Mouse (Mus musculus) midbrain, embryonic 15.5 days (tissue): Measurements from ENCODE around the gene Tnfrsf22. TPM values are rescaled to one million over a fixed set of nuclear protein-coding genes. Genes with fewer than 3 reads are reported as not detected.

Source experiments
- ATAC-seq: fragments of 200-750 bp; cut with Nextera tagmentation; replicated peaks from 2 replicates; pipeline ENCODE4 v1.8.0; 2017; ENCODE audit warnings: moderate TSS enrichment
- H3K27ac ChIP-seq: fragments of 300-500 bp; sonication (generic); 2 replicates; pipeline ENCODE4 v1.5.1; 2015; ENCODE audit warnings: mild to moderate bottlenecking, inconsistent platforms
- H3K27me3 ChIP-seq: fragments of 300-500 bp; sonication (generic); replicated peaks from 2 replicates; pipeline ENCODE4 v1.6.1; 2015; ENCODE audit warnings: inconsistent platforms
- H3K36me3 ChIP-seq: fragments of 300-500 bp; sonication (generic); replicated peaks from 2 replicates; pipeline ENCODE4 v1.6.1; 2015; ENCODE audit warnings: inconsistent platforms
- H3K4me1 ChIP-seq: fragments of 300-500 bp; sonication (generic); 2 replicates; pipeline ENCODE4 v1.6.1; 2015; ENCODE audit warnings: inconsistent platforms
- H3K4me2 ChIP-seq: fragments of 300-500 bp; sonication (generic); 2 replicates; pipeline ENCODE4 v1.6.1; 2015; ENCODE audit warnings: inconsistent platforms, mild to moderate bottlenecking, moderate library complexity
- H3K4me3 ChIP-seq: fragments of 300-500 bp; sonication (generic); 2 replicates; pipeline ENCODE4 v1.5.1; 2015; ENCODE audit warnings: mild to moderate bottlenecking, inconsistent platforms
- H3K9ac ChIP-seq: fragments of 300-500 bp; sonication (generic); 2 replicates; pipeline ENCODE4 v1.6.1; 2015; ENCODE audit warnings: mild to moderate bottlenecking, inconsistent platforms
- H3K9me3 ChIP-seq: fragments of 300-500 bp; sonication (generic); 2 replicates; pipeline ENCODE4 v1.6.1; 2016; ENCODE audit warnings: inconsistent platforms
- WGBS: fragments of 180-500 bp; shearing (Covaris S2); methylation state at CpG from one replicate; pipeline ENCODE4 v1.1.7; 2015; ENCODE audit warnings: mixed read lengths; 5-methylcytosine and 5-hydroxymethylcytosine counted together
- polyA plus RNA-seq: library from polyadenylated mRNA; unstranded; fragments of >200 nt; fragmentation: Nextera tagmentation; extraction: Ambion mirVana; gene quantifications from 2 replicates; pipeline ENCODE4 v1.2.1, GENCODE M21; 2015

The Tnfrsf22 gene
- polyA plus RNA-seq, 1 experiment from 2014 or later = 3.5 TPM

- no peaks in the 10 kb centered on the region for H3K27me3 ChIP-seq
- H3K4me2 ChIP-seq = no peak overlapping the region
- 63% methylated on average over 10 of the region's 10 CpGs for WGBS
- H3K27ac ChIP-seq = no peak overlapping the region
- H3K4me3 ChIP-seq = no peak overlapping the region
- no peaks in the 10 kb centered on the region for H3K36me3 ChIP-seq
- ATAC-seq = no peak
- no peak overlapping the region for H3K9ac ChIP-seq
- no peaks in the 10 kb centered on the region for H3K4me1 ChIP-seq
- no peaks in the 10 kb centered on the region for H3K9me3 ChIP-seq
These were observed 21.7 kb downstream of the Tnfrsf22 start for GRCm38 (mm10) chr7:143627555-143628286.

DNA sequence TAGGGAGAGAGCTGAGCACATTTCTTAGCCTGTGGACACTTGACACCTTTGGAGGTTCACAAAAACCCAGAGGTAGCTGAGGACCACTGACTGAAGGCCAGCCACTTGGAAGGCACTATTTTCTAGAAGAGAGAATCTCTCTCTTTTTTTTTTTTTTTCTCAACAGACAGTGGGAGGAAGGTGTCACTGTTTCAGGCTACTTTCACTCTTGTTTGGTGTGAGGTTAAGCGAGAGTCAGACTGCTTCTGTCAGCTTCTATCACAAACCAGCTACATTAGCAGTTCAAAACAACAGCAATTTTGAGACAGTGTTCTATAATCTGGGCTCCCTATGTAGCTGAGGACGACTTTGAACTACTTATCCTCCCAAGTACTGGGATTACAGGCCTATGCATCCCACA, 23.3 kb downstream of the Tnfrsf22 start:
- no peaks in the 10 kb centered on the region for H3K27me3 ChIP-seq
- no peak for ATAC-seq
- no peaks in the 10 kb centered on the region for H3K9me3 ChIP-seq
- no peak overlapping the region for H3K9ac ChIP-seq
- no peak overlapping the region for H3K4me3 ChIP-seq
- H3K4me1 ChIP-seq = no peaks in the 10 kb centered on the region
- no peak overlapping the region for H3K4me2 ChIP-seq
- no peaks in the 10 kb centered on the region for H3K36me3 ChIP-seq
- no peak overlapping the region for H3K27ac ChIP-seq
- 76% methylated on average over 2 of the region's 2 CpGs for WGBS

DNA sequence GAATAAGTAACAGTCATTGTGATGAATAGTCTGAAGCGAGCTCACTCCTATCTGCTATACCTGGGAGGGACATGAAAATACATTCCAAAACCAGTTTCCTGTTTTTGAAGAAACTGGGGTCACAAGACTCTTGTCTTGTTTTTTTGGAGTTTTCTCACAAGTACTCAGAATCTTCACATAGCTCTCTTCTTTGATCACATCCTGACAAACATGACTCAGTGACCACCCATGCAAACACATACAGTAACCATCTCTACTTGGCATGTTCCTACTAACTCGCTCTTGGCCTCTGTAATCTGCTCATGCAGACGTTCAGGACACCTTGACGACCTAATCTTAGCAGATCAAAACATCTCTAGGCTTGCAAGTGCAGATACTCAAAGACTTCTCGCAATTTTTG, 24.3 kb downstream of the Tnfrsf22 start:
- Histone ChIP-seq H3K9ac (no peak overlapping the region), H3K4me1 (no peaks in the 10 kb centered on the region), H3K36me3 (no peaks in the 10 kb centered on the region), H3K27me3 (no peaks in the 10 kb centered on the region), H3K4me2 (no peak overlapping the region), H3K4me3 (no peak overlapping the region), H3K27ac (no peak overlapping the region), H3K9me3 (no peaks in the 10 kb centered on the region)
- 68% methylated on average over 5 of the region's 5 CpGs for WGBS
- no peak for ATAC-seq

DNA sequence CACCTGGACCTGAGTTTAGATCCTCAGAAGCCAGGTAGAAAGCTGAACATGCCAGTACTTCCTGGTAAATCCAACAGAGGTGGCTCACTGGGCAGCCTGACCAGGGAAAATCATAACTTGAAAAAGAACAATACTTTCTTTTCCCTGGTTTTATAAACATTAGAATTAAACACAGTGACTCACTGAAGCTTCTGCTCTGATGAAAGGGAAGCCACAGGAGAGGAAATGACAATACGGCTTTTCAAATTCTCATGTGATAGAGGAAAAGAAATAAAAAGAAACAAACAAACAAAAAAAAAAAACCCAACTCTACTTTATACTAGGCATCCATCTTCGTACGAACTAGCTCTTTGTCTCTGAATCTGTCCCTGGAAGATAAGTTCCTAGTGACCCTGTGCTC, 24.9 kb downstream of the Tnfrsf22 start:
- Histone ChIP-seq H3K4me1 (no peaks in the 10 kb centered on the region), H3K4me2 (no peak overlapping the region), H3K36me3 (no peaks in the 10 kb centered on the region), H3K4me3 (no peak overlapping the region), H3K9ac (no peak overlapping the region), H3K27me3 (no peaks in the 10 kb centered on the region), H3K27ac (no peak overlapping the region), H3K9me3 (no peaks in the 10 kb centered on the region)
- WGBS = 83% methylated on average over 3 of the region's 3 CpGs
- ATAC-seq = no peak

- H3K36me3 ChIP-seq = no peaks in the 10 kb centered on the region
- H3K9me3 ChIP-seq = no peaks in the 10 kb centered on the region
- 78% methylated on average over 1 of the region's 1 CpGs for WGBS
- ATAC-seq = no peak
- H3K27ac ChIP-seq = no peak overlapping the region
- no peak overlapping the region for H3K4me3 ChIP-seq
- no peaks in the 10 kb centered on the region for H3K4me1 ChIP-seq
- no peak overlapping the region for H3K4me2 ChIP-seq
- H3K9ac ChIP-seq = no peak overlapping the region
- H3K27me3 ChIP-seq = no peaks in the 10 kb centered on the region
These were observed 28.5 kb downstream of the Tnfrsf22 start for GRCm38 (mm10) chr7:143620951-143621350.

GRCm38 (mm10) chr7:143614404-143615135, 34.9 kb downstream of the Tnfrsf22 start:
- Histone ChIP-seq H3K4me2 (no peak overlapping the region), H3K9ac (no peak overlapping the region), H3K4me1 (no peaks in the 10 kb centered on the region), H3K27ac (no peak overlapping the region), H3K36me3 (no peaks in the 10 kb centered on the region), H3K27me3 (no peaks in the 10 kb centered on the region), H3K4me3 (no peak overlapping the region), H3K9me3 (no peaks in the 10 kb centered on the region)
- ATAC-seq = no peak
- 68% methylated on average over 9 of the region's 9 CpGs for WGBS

DNA sequence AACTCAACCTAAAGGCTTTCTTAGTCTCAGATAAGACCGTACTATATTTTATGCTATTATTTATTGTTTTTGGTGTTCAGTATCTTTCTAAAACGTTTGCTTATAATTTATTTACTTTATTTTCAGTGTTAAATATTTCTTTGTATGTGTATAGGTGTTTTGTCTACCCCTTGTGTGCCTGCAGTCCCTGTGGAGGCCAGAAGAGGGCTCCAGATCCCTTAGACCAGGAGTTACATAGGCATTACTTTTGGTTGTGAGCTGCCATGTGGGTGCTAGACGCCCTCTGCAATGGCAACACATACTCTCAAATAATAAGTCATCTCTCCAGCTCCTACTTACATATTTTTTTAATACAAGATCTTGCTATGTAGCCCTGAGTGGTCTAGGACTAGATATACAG, 37.2 kb downstream of the Tnfrsf22 start:
- H3K36me3 ChIP-seq = no peaks in the 10 kb centered on the region
- ATAC-seq = no peak
- no peak overlapping the region for H3K4me3 ChIP-seq
- no peak overlapping the region for H3K9ac ChIP-seq
- H3K4me1 ChIP-seq = no peaks in the 10 kb centered on the region
- no peak overlapping the region for H3K27ac ChIP-seq
- no peaks in the 10 kb centered on the region for H3K9me3 ChIP-seq
- H3K27me3 ChIP-seq = no peaks in the 10 kb centered on the region
- no peak overlapping the region for H3K4me2 ChIP-seq
- 58% methylated on average over 3 of the region's 3 CpGs for WGBS

- no peak overlapping the region for H3K4me3 ChIP-seq
- no peaks in the 10 kb centered on the region for H3K27me3 ChIP-seq
- H3K4me1 ChIP-seq = peaks cover 5% of the 10 kb centered on the region; the same call in 1 of the 2 replicates
- ATAC-seq = no peak
- 90% methylated on average over 3 of the region's 3 CpGs for WGBS
- H3K27ac ChIP-seq = no peak overlapping the region
- H3K9ac ChIP-seq = no peak overlapping the region
- no peaks in the 10 kb centered on the region for H3K36me3 ChIP-seq
- no peaks in the 10 kb centered on the region for H3K9me3 ChIP-seq
- H3K4me2 ChIP-seq = no peak overlapping the region
These were observed 44.1 kb downstream of the Tnfrsf22 start for GRCm38 (mm10) chr7:143605321-143605720.

GRCm38 (mm10) chr7:143604889-143605288, 44.6 kb downstream of the Tnfrsf22 start:
- 85% methylated on average over 2 of the region's 2 CpGs for WGBS
- H3K4me3 ChIP-seq = no peak overlapping the region
- no peaks in the 10 kb centered on the region for H3K27me3 ChIP-seq
- H3K36me3 ChIP-seq = no peaks in the 10 kb centered on the region
- H3K27ac ChIP-seq = no peak overlapping the region
- peaks cover 6% of the 10 kb centered on the region; the same call in 1 of the 2 replicates for H3K4me1 ChIP-seq
- no peak for ATAC-seq
- no peak overlapping the region for H3K9ac ChIP-seq
- H3K9me3 ChIP-seq = no peaks in the 10 kb centered on the region
- H3K4me2 ChIP-seq = no peak overlapping the region

DNA sequence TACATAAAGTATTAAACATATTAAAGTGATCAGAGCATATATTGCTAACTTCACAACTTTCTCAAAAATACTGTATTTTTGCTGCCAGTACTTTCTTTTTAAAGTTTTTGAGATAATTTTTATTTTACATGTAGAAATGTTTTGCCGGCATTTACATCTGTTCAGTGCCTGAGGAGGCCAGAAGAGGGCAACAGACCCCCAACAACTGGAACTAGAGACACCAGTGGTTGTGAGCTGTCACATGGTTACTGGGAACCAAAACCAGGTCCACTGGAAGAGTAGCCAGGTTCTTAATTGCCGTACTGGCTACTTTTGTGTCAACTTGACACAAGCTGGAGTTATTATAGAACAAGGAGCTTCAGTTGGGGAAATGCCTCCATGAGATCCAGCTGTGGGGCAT, 47.8 kb downstream of the Tnfrsf22 start:
- Histone ChIP-seq H3K36me3 (no peaks in the 10 kb centered on the region), H3K4me2 (no peak overlapping the region), H3K27ac (no peak overlapping the region), H3K27me3 (no peaks in the 10 kb centered on the region), H3K4me1 (peaks cover 21% of the 10 kb centered on the region), H3K4me3 (no peak overlapping the region), H3K9me3 (no peaks in the 10 kb centered on the region), H3K9ac (no peak overlapping the region)
- ATAC-seq = no peak
- 80% methylated on average over 2 of the region's 2 CpGs for WGBS

- Histone ChIP-seq H3K27ac (peak overlapping the region; percentile 80), H3K9me3 (no peaks in the 10 kb centered on the region), H3K27me3 (no peaks in the 10 kb centered on the region), H3K9ac (no peak overlapping the region; the same call in 1 of the 2 replicates), H3K36me3 (no peaks in the 10 kb centered on the region; the same call in 1 of the 2 replicates), H3K4me3 (peak overlapping the region; percentile 95), H3K4me1 (peaks cover 21% of the 10 kb centered on the region), H3K4me2 (peak overlapping the region; percentile 96)
- peak; percentile 0; the same call in 1 of the 2 replicates for ATAC-seq
- 7% methylated on average over 15 of the region's 15 CpGs for WGBS
These were observed 49.2 kb downstream of the Tnfrsf22 start for GRCm38 (mm10) chr7:143600231-143600740.

DNA sequence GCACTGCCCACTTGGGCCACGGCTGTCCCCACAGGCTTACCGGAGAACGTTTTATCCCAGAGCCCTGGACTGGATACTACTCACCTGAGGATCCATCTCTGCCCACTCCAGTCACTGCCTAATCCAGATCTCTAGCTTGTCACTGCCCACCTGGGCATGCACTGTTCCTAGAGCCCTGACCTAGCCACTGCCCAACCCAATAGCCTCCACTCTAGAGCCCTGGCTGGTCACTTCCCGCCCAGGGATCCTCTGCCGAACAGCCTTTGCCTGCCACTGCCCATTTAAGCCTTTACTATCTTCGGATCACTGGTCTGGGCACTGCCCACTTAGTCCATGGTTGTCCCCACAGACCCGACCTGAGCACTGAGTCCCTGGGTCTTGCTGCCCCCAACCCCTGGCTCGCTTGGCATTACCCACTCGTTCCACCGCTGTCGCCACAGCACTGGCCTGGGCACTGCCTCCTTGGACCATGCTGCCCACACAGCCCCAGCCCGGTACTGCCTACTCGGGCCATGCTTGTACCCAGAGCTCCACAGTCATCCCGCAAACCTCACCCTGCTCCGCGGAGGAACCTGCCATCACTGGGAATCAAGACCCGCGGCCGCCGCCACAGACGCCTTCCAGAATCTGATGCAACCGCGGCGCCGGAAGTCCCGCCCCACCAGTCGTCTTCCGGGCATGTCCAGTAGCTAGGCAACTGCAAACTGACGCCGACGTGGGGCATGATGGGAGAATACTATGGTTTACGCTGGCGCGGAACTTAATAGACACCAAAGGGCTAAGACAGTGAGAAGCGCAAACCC, 49.8 kb downstream of the Tnfrsf22 start, which contains the start of gene Cars:
TSS of gene Cars (minus strand) at position 663 of the 803 bp plus-strand sequence.
- ATAC-seq = peak; percentile 98
- WGBS = 1% methylated on average over 35 of the region's 35 CpGs
- H3K27ac ChIP-seq = peak within 1 kb of the TSS; percentile 80

More for the DNA sequence above, 49.8 kb downstream of the Tnfrsf22 start, which contains the start of gene Cars:
- H3K4me2 ChIP-seq = peak within 1 kb of the TSS; percentile 96
- peaks cover 21% of the 10 kb centered on the region for H3K4me1 ChIP-seq
- H3K4me3 ChIP-seq = peak within 1 kb of the TSS; percentile 95
- H3K27me3 ChIP-seq = no peaks in the 10 kb centered on the region
- H3K36me3 ChIP-seq = no peaks in the 10 kb centered on the region; the same call in 1 of the 2 replicates
- no peaks in the 10 kb centered on the region for H3K9me3 ChIP-seq
- peak within 1 kb of the TSS; percentile 92 for H3K9ac ChIP-seq
